ENCODE assay signal across 16 mouse cellular contexts in the genomic region with DNA sequence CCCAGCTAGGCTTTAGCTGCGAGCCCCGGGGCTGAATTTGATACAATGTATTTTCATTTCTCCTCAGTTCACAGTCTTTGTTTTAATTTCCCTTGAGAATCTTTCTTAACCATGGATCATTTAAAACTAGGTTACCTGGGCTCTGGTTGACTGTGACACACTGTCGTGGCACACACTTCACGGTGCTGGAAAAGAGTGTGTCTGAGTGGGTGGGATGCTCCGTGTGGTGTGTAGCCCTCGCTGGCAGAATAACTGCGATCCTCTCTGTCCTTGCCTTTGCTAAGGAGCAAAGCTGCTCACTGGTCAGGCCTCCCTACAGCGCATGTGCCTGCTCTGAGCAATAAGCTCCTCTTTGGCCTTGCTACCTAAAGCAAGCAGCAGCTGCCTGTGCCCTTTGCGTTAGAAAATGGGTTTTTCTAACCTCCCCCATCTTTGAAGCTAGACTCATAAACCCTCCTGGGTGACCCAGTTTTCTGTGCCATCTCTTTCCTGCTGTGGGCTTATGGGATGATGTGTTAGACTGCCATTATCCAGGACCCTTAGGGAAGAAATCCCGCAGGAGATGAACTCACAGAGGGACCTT. TPM values are rescaled to one million over a fixed set of nuclear protein-coding genes. Genes with fewer than 3 reads are reported as not detected.
A peak's percentile ranks its signal among the peaks of the same experiment; 100 is the strongest.
DNase-seq lines count a peak whose midpoint lies in the region; ATAC-seq lines count a peak whose summit lies in the region.
"Had no signal": no experiment of that assay in that cellular context is flagged by ENCODE, and none has a peak within 500 bp of the region (broad histone marks: within the 10 kb centered on the region; RNA-seq: fewer than 3 reads in every experiment).

No protein-coding gene starts in this region.

- no peak for ATAC-seq in neural tube, embryonic 13.5 days (ENCODE audit: low read depth)
- ATAC-seq in hindbrain, embryonic 12.5 days (ENCODE audit: low FRiP score), result no peak
- no peak for ATAC-seq in midbrain, embryonic 13.5 days
- ATAC-seq in liver, embryonic 11.5 days (replicated peaks; ENCODE audit: low FRiP score), result no peak
- ATAC-seq: lung, postnatal 0 days had no signal

- no peak overlapping the region for H3K4me2 ChIP-seq in neural tube, embryonic 13.5 days
- H3K4me2 ChIP-seq in hindbrain, embryonic 12.5 days (replicated peaks), result no peak overlapping the region
- no peak overlapping the region for H3K4me2 ChIP-seq in midbrain, embryonic 13.5 days (replicated peaks)
- no peak overlapping the region for H3K4me2 ChIP-seq in liver, embryonic 11.5 days
- H3K4me2 ChIP-seq: liver, embryonic 13.5 days; stomach, embryonic 15.5 days had no signal

- peaks cover 21% of the 10 kb centered on the region for H3K4me1 ChIP-seq in neural tube, embryonic 13.5 days (replicated peaks)
- H3K4me1 ChIP-seq in hindbrain, embryonic 12.5 days, result peaks cover 9% of the 10 kb centered on the region; the same call in 1 of the 2 replicates
- peaks cover 15% of the 10 kb centered on the region for H3K4me1 ChIP-seq in midbrain, embryonic 13.5 days (replicated peaks)
- no peaks in the 10 kb centered on the region for H3K4me1 ChIP-seq in liver, embryonic 11.5 days (replicated peaks; ENCODE audit: control insufficient read depth, insufficient read depth, low read length)
- H3K4me1 ChIP-seq: stomach, embryonic 15.5 days had no signal

- DNase-seq in neural tube, embryonic 10.5 days (ENCODE audit: extremely low spot score, low spot score), result no peak
- DNase-seq in retina, postnatal 7 days (ENCODE audit: low read depth, low spot score), result peak; percentile 36
- DNase-seq in liver, embryonic 11.5 days (ENCODE audit: low spot score), result no peak
- DNase-seq in Muller cell, postnatal 12 days (ENCODE audit: inconsistent ontology term), result no peak
- DNase-seq: adrenal gland, postnatal 14 days; cerebellum, postnatal 14 days; gastrocnemius, postnatal 36 days; layer of hippocampus, adult 9-11 months; liver, embryonic 13.5 days had no signal

- no peak overlapping the region for H3K9ac ChIP-seq in neural tube, embryonic 13.5 days
- no peak overlapping the region for H3K9ac ChIP-seq in hindbrain, embryonic 12.5 days
- H3K9ac ChIP-seq in midbrain, embryonic 13.5 days (replicated peaks), result no peak overlapping the region
- no peak overlapping the region for H3K9ac ChIP-seq in liver, embryonic 11.5 days (ENCODE audit: low read depth, low read length)
- H3K9ac ChIP-seq: liver, embryonic 13.5 days; stomach, embryonic 15.5 days had no signal

- WGBS in neural tube, embryonic 13.5 days, result 58% methylated on average over 10 of the region's 10 CpGs
- WGBS in hindbrain, embryonic 12.5 days, result 73% methylated on average over 10 of the region's 10 CpGs
- WGBS in midbrain, embryonic 13.5 days, result 64% methylated on average over 10 of the region's 10 CpGs
- WGBS in liver, embryonic 11.5 days, result 79% methylated on average over 10 of the region's 10 CpGs

- no peaks in the 10 kb centered on the region for H3K36me3 ChIP-seq in neural tube, embryonic 13.5 days
- H3K36me3 ChIP-seq in hindbrain, embryonic 12.5 days, result no peaks in the 10 kb centered on the region
- no peaks in the 10 kb centered on the region for H3K36me3 ChIP-seq in midbrain, embryonic 13.5 days
- no peaks in the 10 kb centered on the region for H3K36me3 ChIP-seq in liver, embryonic 11.5 days (ENCODE audit: control insufficient read depth, insufficient read depth, low read length)
- H3K36me3 ChIP-seq: embryonic facial prominence, embryonic 10.5 days; G1E; liver, embryonic 13.5 days; stomach, embryonic 15.5 days had no signal

- H3K9me3 ChIP-seq in neural tube, embryonic 13.5 days, result no peaks in the 10 kb centered on the region
- H3K9me3 ChIP-seq in hindbrain, embryonic 12.5 days (replicated peaks), result no peaks in the 10 kb centered on the region
- no peaks in the 10 kb centered on the region for H3K9me3 ChIP-seq in midbrain, embryonic 13.5 days
- no peaks in the 10 kb centered on the region for H3K9me3 ChIP-seq in liver, embryonic 11.5 days (ENCODE audit: control insufficient read depth, low read length)
- H3K9me3 ChIP-seq: embryonic facial prominence, embryonic 10.5 days; G1E; liver, embryonic 13.5 days; stomach, embryonic 15.5 days had no signal

- H3K27ac ChIP-seq in neural tube, embryonic 13.5 days (replicated peaks), result peak overlapping the region; percentile 35
- H3K27ac ChIP-seq in hindbrain, embryonic 12.5 days, result peak overlapping the region; percentile 23; the same call in 1 of the 2 replicates
- H3K27ac ChIP-seq in midbrain, embryonic 13.5 days, result peak overlapping the region; percentile 61
- no peak overlapping the region for H3K27ac ChIP-seq in liver, embryonic 11.5 days (ENCODE audit: low read depth, low read length)
- H3K27ac ChIP-seq: embryonic facial prominence, embryonic 10.5 days; liver, embryonic 13.5 days; stomach, embryonic 15.5 days had no signal

- no peak overlapping the region for H3K4me3 ChIP-seq in neural tube, embryonic 13.5 days
- no peak overlapping the region for H3K4me3 ChIP-seq in hindbrain, embryonic 12.5 days
- no peak overlapping the region for H3K4me3 ChIP-seq in midbrain, embryonic 13.5 days (replicated peaks)
- H3K4me3 ChIP-seq in liver, embryonic 11.5 days (ENCODE audit: low read depth, low read length), result no peak overlapping the region
- H3K4me3 ChIP-seq: embryonic facial prominence, embryonic 10.5 days; liver, embryonic 13.5 days; stomach, embryonic 15.5 days had no signal

- no peaks in the 10 kb centered on the region for H3K27me3 ChIP-seq in neural tube, embryonic 13.5 days
- no peaks in the 10 kb centered on the region for H3K27me3 ChIP-seq in hindbrain, embryonic 12.5 days
- no peaks in the 10 kb centered on the region for H3K27me3 ChIP-seq in midbrain, embryonic 13.5 days
- H3K27me3 ChIP-seq in liver, embryonic 11.5 days (replicated peaks; ENCODE audit: control insufficient read depth, insufficient read depth, low read length), result no peaks in the 10 kb centered on the region
- H3K27me3 ChIP-seq: liver, embryonic 13.5 days; stomach, embryonic 15.5 days had no signal

RNA-seq across cellular contexts. Expression of gene Wdr4, which starts 33.1 kb away (rescaled TPM):
- polyA plus RNA-seq in neural tube, embryonic 13.5 days (2015; fragmentation: Nextera tagmentation; extraction: Ambion mirVana), result 31.7 and 32.1 TPM in 2 replicates
- polyA plus RNA-seq in hindbrain, embryonic 12.5 days (2016; fragmentation: Nextera tagmentation; extraction: Ambion mirVana), result 36.2 and 39.0 TPM in 2 replicates
- polyA plus RNA-seq in midbrain, embryonic 13.5 days (2015; fragmentation: Nextera tagmentation; extraction: Ambion mirVana), result 39.6 and 43.1 TPM in 2 replicates
- polyA plus RNA-seq in liver, embryonic 11.5 days (2014; fragmentation: Nextera tagmentation; extraction: Ambion mirVana), result 65.1 and 70.4 TPM in 2 replicates

RNA-seq across cellular contexts. Expression of gene Ndufv3, which starts 33.2 kb away (rescaled TPM):
- 405 and 454 TPM in 2 replicates for polyA plus RNA-seq in neural tube, embryonic 13.5 days (2015; fragmentation: Nextera tagmentation; extraction: Ambion mirVana)
- 230 and 273 TPM in 2 replicates for polyA plus RNA-seq in hindbrain, embryonic 12.5 days (2016; fragmentation: Nextera tagmentation; extraction: Ambion mirVana)
- 364 and 385 TPM in 2 replicates for polyA plus RNA-seq in midbrain, embryonic 13.5 days (2015; fragmentation: Nextera tagmentation; extraction: Ambion mirVana)
- 331 and 352 TPM in 2 replicates for polyA plus RNA-seq in liver, embryonic 11.5 days (2014; fragmentation: Nextera tagmentation; extraction: Ambion mirVana)
